Mouse (Mus musculus): ENCODE measurements at regions not wholly inside any gene's neighbourhood (a gene's known extent, or its start where the extent isn't known, plus 50 kb on each side); places are given as distances from the start of the nearest gene placed in this dataset.

GRCm38 (mm10) chr5:100218256-100218851, 58.7 kb upstream of the Tmem150c start:
- intact Hi-C loops (cut with DNase I) = no loop called here
- no peak for TF ChIP-seq CTCF (IDR thresholded peaks at IDR 0.05)
- Histone ChIP-seq H3K27ac (no peak overlapping the region), H3K4me3 (no peak overlapping the region)
- DNase-seq = no peak

GRCm38 (mm10) chr5:100217178-100218035, 57.8 kb upstream of the Tmem150c start:
- no peak for TF ChIP-seq CTCF (IDR thresholded peaks at IDR 0.05)
- no peak for DNase-seq
- intact Hi-C loops (cut with DNase I) = no loop called here
- Histone ChIP-seq H3K27ac (no peak overlapping the region; the same call in 1 of the 2 replicates), H3K4me3 (peak overlapping the region; percentile 25)

- no peak for TF ChIP-seq CTCF (IDR thresholded peaks at IDR 0.05)
- no peak overlapping the region for H3K4me3 ChIP-seq
- no peak overlapping the region for H3K27ac ChIP-seq
- no peak for DNase-seq
- intact Hi-C loops (cut with DNase I) = no loop called here
Measured at GRCm38 (mm10) chr5:100213901-100214300, 54.3 kb upstream of the Tmem150c start.

GRCm38 (mm10) chr5:100210708-100211107, 51.1 kb upstream of the Tmem150c start:
- DNase-seq = no peak
- intact Hi-C loops (cut with DNase I) = no loop called here
- no peak for TF ChIP-seq CTCF (IDR thresholded peaks at IDR 0.05)
- Histone ChIP-seq H3K27ac (no peak overlapping the region), H3K4me3 (no peak overlapping the region)
